9 mouse cellular contexts compared by ENCODE assay signal in genomic region chr6:90329953-90330352, GRCm38 (mm10). TPM values are rescaled to one million over a fixed set of nuclear protein-coding genes. Genes with fewer than 3 reads are reported as not detected.
DNase-seq lines count a peak whose midpoint lies in the region; ATAC-seq lines count a peak whose summit lies in the region.
"Had no signal": no experiment of that assay in that cellular context is flagged by ENCODE, and none has a peak within 500 bp of the region (broad histone marks: within the 10 kb centered on the region; RNA-seq: fewer than 3 reads in every experiment).

No protein-coding gene starts in this region.

- no peak overlapping the region for H3K27ac ChIP-seq in neural tube, embryonic 13.5 days (replicated peaks)
- no peak overlapping the region for H3K27ac ChIP-seq in heart, embryonic 16.5 days (ENCODE audit: low read length)

- H3K4me2 ChIP-seq in neural tube, embryonic 13.5 days, result no peak overlapping the region
- H3K4me2 ChIP-seq in heart, embryonic 16.5 days (ENCODE audit: low read depth, low read length), result no peak overlapping the region

- WGBS in neural tube, embryonic 13.5 days, result 44% methylated on average over 1 of the region's 1 CpGs
- 9% methylated on average over 1 of the region's 1 CpGs for WGBS in heart, embryonic 16.5 days

- no peak overlapping the region for H3K9ac ChIP-seq in neural tube, embryonic 13.5 days
- no peak overlapping the region for H3K9ac ChIP-seq in heart, embryonic 16.5 days (ENCODE audit: low read length)

- ATAC-seq in neural tube, embryonic 13.5 days (ENCODE audit: low read depth), result peak; percentile 49
- ATAC-seq in heart, embryonic 16.5 days (replicated peaks; ENCODE audit: extremely low read depth, insufficient read depth, low FRiP score), result 0 out of 2 replicates have a peak, but pooled peaks have one; percentile 37

- no peaks in the 10 kb centered on the region for H3K9me3 ChIP-seq in neural tube, embryonic 13.5 days
- no peaks in the 10 kb centered on the region for H3K9me3 ChIP-seq in heart, embryonic 16.5 days (replicated peaks; ENCODE audit: control insufficient read depth, low read length)

- H3K4me3 ChIP-seq in neural tube, embryonic 13.5 days, result no peak overlapping the region
- no peak overlapping the region for H3K4me3 ChIP-seq in heart, embryonic 16.5 days (ENCODE audit: low read length)

- peaks cover 4% of the 10 kb centered on the region for H3K4me1 ChIP-seq in neural tube, embryonic 13.5 days (replicated peaks)
- no peaks in the 10 kb centered on the region for H3K4me1 ChIP-seq in heart, embryonic 16.5 days (ENCODE audit: control insufficient read depth, insufficient read depth, low read length)

- H3K27me3 ChIP-seq in neural tube, embryonic 13.5 days, result peaks cover 10% of the 10 kb centered on the region
- peaks cover 7% of the 10 kb centered on the region; the same call in 1 of the 2 replicates for H3K27me3 ChIP-seq in heart, embryonic 16.5 days (ENCODE audit: control insufficient read depth, insufficient read depth, low read length)

- peak; percentile 38 for DNase-seq in adrenal gland, postnatal 14 days
- DNase-seq in adrenal gland, postnatal 4 days (ENCODE audit: low spot score in 2 of 2), result no peak
- DNase-seq in neural tube, embryonic 10.5 days (ENCODE audit: extremely low spot score, low spot score), result no peak
- DNase-seq in layer of hippocampus, postnatal 14 days (ENCODE audit: low spot score in 2 of 2), result peak; percentile 79 to 87
- peak; percentile 32 for DNase-seq in skeletal muscle tissue, adult 2 months (ENCODE audit: low read depth, low spot score)
- DNase-seq in c-Kit-positive CD71-positive TER-119-positive erythroid progenitor cells, embryonic 14.5 days (ENCODE audit: low spot score), result no peak

- no peaks in the 10 kb centered on the region for H3K36me3 ChIP-seq in neural tube, embryonic 13.5 days
- no peaks in the 10 kb centered on the region for H3K36me3 ChIP-seq in heart, embryonic 16.5 days (ENCODE audit: control insufficient read depth, insufficient read depth)

RNA-seq across cellular contexts. Expression of gene Uroc1, which starts 3.1 kb away (rescaled TPM):
- total RNA-seq in adrenal gland, postnatal 14 days (2021), result 1.9 and 32.3 TPM in 2 replicates
- 10 to 100 TPM in 1 of 2 experiments, under 1 TPM in 1; 0.70 to 12.4 TPM for total RNA-seq in adrenal gland, postnatal 4 days (2021)
- not detected in 2 replicates for polyA plus RNA-seq in neural tube, embryonic 13.5 days (2015; fragmentation: Nextera tagmentation; extraction: Ambion mirVana)
- 0.11 TPM in 1 of 2 replicates, not detected in the other for polyA plus RNA-seq in heart, embryonic 16.5 days (2015; fragmentation: Nextera tagmentation; extraction: Ambion mirVana)
- total RNA-seq in layer of hippocampus, postnatal 14 days (2021), result not detected

RNA-seq across cellular contexts. Expression of gene Chst13, which starts 5.0 kb away (rescaled TPM):
- 0.74 TPM in 1 of 2 replicates, not detected in the other for total RNA-seq in adrenal gland, postnatal 14 days (2021)
- total RNA-seq in adrenal gland, postnatal 4 days (2021), result 1 to 10 TPM in 1 of 2 experiments, under 1 TPM in 1; 0.59 to 1.1 TPM
- 0.27 TPM in 1 of 2 replicates, not detected in the other for polyA plus RNA-seq in neural tube, embryonic 13.5 days (2015; fragmentation: Nextera tagmentation; extraction: Ambion mirVana)
- polyA plus RNA-seq in heart, embryonic 16.5 days (2015; fragmentation: Nextera tagmentation; extraction: Ambion mirVana), result not detected in 2 replicates
- total RNA-seq in layer of hippocampus, postnatal 14 days (2021), result not detected
- total RNA-seq: gastrocnemius, postnatal 4 days had no signal

RNA-seq across cellular contexts. Expression of gene BC048671, which starts 28.9 kb away (rescaled TPM):
- total RNA-seq in adrenal gland, postnatal 14 days (2021), result not detected in 2 replicates
- not detected for total RNA-seq in adrenal gland, postnatal 4 days (2021)
- not detected in 2 replicates for polyA plus RNA-seq in neural tube, embryonic 13.5 days (2015; fragmentation: Nextera tagmentation; extraction: Ambion mirVana)
- polyA plus RNA-seq in heart, embryonic 16.5 days (2015; fragmentation: Nextera tagmentation; extraction: Ambion mirVana), result not detected in 2 replicates
- not detected for total RNA-seq in layer of hippocampus, postnatal 14 days (2021)
- total RNA-seq: gastrocnemius, postnatal 4 days had no signal

RNA-seq across cellular contexts. Expression of gene Zxdc, which starts 39.3 kb away (rescaled TPM):
- 20.0 and 20.2 TPM in 2 replicates for total RNA-seq in adrenal gland, postnatal 14 days (2021)
- total RNA-seq in adrenal gland, postnatal 4 days (2021), result 10 to 100 TPM; 26.6 to 29.4 TPM
- 10.0 and 10.3 TPM in 2 replicates for polyA plus RNA-seq in neural tube, embryonic 13.5 days (2015; fragmentation: Nextera tagmentation; extraction: Ambion mirVana)
- polyA plus RNA-seq in heart, embryonic 16.5 days (2015; fragmentation: Nextera tagmentation; extraction: Ambion mirVana), result 6.2 and 6.3 TPM in 2 replicates
- 10 to 100 TPM; 25.2 to 29.8 TPM for total RNA-seq in layer of hippocampus, postnatal 14 days (2021)

Comparison
In these comparisons a context has a peak if more than half of its experiments do, and no peak if none do; other contexts are left out.
1. DNase-seq: peak in adrenal gland, postnatal 14 days (single experiment), layer of hippocampus, postnatal 14 days (2 of 2) and skeletal muscle tissue, adult 2 months (single experiment); none in adrenal gland, postnatal 4 days (0 of 2), neural tube, embryonic 10.5 days (single experiment) and c-Kit-positive CD71-positive TER-119-positive erythroid progenitor cells, embryonic 14.5 days (single experiment).